Mouse (Mus musculus) adrenal gland, postnatal 0 days (tissue): ENCODE results near the gene Gm20538. TPM values are rescaled to one million over a fixed set of nuclear protein-coding genes. Genes with fewer than 3 reads are reported as not detected.

Experiments used
- polyA plus RNA-seq: library from polyadenylated mRNA; unstranded; fragments of >200 nt; fragmentation: Nextera tagmentation; extraction: Ambion mirVana; gene quantifications from 2 replicates; pipeline ENCODE4 v1.2.1, GENCODE M21; 2015

The Gm20538 gene
- not detected in 2 replicates for polyA plus RNA-seq

DNA sequence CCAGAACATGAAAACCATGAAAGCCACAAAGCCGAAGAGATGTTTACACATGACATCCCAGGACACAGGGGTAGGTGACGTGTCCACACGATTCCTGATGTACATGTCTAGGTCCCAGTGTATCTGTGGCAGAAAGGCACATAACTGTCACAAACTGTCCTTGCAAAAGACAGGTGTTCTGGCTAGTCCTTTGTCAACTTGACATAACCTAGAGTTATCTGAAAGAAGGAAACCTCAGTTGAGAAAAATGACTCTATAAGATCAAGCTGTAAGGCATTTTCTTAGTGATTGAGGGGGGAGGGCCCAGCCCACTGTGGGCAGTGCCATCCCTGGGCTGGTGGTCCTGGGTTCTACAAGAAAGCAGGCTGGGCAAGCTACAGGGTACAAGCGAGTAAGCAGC, at the start of gene Gm20538:
TSS of gene Gm20538 (minus strand) at position 101 of the 400 bp plus-strand sequence.

DNA sequence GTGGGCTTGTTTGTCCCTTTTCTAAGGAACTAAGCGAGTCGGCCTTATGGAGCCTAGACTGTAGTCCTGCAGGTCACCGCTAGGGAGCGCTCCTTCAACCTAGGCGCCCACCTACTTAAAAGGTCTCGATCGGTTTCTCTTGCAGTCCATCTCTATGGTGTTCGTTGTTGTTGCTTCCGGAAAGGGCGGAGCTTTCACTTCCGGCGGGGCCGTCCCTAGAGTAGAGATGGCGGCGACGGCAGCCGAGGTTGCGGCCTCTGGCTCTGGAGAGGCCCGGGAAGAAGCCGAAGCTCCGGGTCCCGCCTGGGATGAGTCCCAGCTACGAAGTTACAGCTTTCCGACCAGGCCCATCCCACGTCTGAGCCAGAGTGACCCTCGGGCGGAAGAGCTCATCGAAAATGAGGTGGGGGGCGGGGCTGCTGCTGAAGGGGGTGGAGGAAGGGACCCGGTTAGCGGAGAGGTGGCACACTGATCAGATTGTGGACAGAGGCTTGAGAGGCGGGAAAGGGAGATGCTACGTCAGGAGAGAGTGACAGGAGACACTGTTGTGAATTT, 10.1 kb upstream of the Gm20538 start, which contains the start of gene Hif1an:
TSS of gene Hif1an (plus strand) at position 199 of the 555 bp plus-strand sequence.

DNA sequence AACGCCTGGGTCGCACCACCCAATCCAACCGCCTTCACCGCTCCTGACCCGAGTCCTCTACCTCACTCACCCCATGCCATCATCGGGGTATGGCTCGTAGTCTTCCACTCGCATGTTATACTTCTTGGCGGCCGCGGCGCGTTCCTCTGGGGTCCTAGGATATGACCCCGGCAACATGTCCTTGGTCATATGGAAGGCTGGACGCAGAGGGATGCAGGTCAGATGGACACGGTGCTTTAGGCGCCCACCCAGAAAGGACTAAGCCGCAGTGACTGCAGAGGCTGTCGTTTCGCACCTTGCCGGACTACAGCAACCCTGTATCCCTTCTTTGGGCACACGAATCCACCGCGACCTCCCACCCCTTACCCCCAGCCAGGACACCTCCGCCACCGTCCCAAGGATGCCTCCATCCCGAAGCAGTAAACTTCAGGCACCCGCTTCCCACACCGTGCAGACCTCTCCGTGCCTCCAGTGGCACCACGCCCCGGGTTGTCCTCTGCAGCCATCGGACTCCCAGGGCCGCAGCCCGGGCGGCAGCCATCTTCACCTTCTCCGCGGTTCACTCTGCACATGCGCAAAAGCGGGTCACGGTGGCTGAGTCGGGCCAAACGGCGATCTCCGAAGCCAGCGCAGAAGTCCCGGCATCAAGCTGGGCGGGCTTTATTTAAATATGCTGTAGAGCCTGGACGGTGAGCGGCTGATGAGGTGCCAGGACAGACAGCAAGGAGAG, 2.4 kb upstream of the Gm20538 start, which contains the start of gene Ndufb8:
TSS of gene Ndufb8 (minus strand) at position 580 of the 730 bp plus-strand sequence.

DNA sequence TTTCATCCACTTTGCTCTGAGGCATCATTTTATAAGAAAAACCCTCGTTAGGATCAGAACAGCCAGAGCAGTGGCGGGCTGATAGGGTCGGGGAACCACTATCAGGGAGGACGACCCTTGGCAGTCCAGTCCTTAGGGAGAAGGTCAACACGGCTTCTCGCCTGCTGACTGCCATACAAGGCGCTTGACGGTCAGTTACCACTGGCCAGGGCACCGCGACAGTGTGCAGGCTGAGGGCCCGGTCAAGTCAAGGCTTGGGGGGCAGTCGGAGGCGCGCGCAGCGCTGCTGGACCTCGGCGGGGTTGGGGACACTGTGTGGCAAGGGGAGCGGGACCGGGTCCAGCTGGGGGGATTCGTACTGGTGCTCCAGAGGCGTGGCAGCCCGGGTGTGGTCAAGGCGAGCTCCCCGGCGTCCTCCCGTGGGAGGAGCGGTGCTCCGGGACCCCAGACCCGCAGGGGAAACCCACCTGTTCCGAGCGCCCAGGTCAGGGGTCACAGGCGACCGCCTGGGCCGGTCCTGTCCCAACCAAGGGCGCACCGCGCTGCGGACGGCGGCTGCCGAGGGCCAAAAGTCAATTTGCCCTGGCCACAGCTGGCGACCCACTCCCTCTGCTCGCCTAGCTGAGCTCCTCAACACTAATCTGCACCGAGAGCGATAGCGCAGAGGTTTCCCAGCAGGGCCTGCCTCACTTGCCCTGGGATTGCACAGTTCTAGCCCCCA, 7.2 kb downstream of the Gm20538 start, which contains the start of gene Sec31b:
TSS of gene Sec31b (minus strand) at position 544 of the 721 bp plus-strand sequence.

Other genes starting within 250 kb of the Gm20538 start
- 0.08 and 0.16 TPM in 2 replicates for gene Scd4, start 219.7 kb downstream of the Gm20538 start, polyA plus RNA-seq
- gene Scd1, start 145.0 kb downstream of the Gm20538 start, polyA plus RNA-seq, result 5.1 and 7.4 TPM in 2 replicates
- gene Wnt8b, start 59.4 kb downstream of the Gm20538 start, polyA plus RNA-seq, result not detected in 2 replicates
- gene Sec31b, start 7.0 kb downstream of the Gm20538 start, polyA plus RNA-seq, result 0.90 and 2.2 TPM in 2 replicates
- 583 and 768 TPM in 2 replicates for gene Ndufb8, start 2.6 kb upstream of the Gm20538 start, polyA plus RNA-seq
- gene Hif1an, start 10.0 kb upstream of the Gm20538 start, polyA plus RNA-seq, result 10.3 and 15.4 TPM in 2 replicates
- 0.33 and 4.6 TPM in 2 replicates for gene Pax2, start 203.2 kb upstream of the Gm20538 start, polyA plus RNA-seq